Mouse (Mus musculus) erythroblast, embryonic 14.5 days (primary cell): ENCODE results near the gene Eid3.

ENCODE experiments used
- GATA1 ChIP-seq: IDR thresholded peaks from 2 replicates; pipeline ENCODE4 v1.6.1; 2012; ENCODE audit warnings: low read length, inconsistent platforms, mixed read lengths
- TAL1 ChIP-seq: IDR thresholded peaks from 3 replicates; pipeline ENCODE4 v1.6.1; 2012; ENCODE audit warnings: low read length, inconsistent platforms, mixed read lengths

DNA sequence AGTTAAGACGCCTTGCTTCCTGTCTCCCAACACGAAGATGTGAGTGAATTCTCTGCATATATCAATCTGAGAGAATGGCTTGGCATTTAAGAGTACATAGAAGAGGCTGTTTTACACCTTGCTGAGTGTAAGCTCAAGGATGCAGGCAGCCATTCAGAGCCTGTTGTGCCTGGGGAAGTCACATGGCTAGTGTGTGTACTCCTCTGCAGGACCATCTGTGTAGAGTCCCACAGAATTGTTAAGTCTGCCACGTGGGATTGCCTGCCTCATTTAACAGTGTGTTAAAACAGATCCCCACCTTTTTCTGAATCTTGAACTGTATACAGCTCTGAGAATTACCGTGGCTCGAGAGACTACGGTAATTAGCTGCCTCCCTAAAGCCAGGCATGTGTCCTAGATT lies 39.9 kb upstream of the Eid3 start:
- TF ChIP-seq GATA1, result no peak
- TF ChIP-seq TAL1, result no peak
